Mouse (Mus musculus): ENCODE measurements at regions not wholly inside any gene's neighbourhood (a gene's known extent, or its start where the extent isn't known, plus 50 kb on each side); places are given as distances from the start of the nearest gene placed in this dataset.

DNA sequence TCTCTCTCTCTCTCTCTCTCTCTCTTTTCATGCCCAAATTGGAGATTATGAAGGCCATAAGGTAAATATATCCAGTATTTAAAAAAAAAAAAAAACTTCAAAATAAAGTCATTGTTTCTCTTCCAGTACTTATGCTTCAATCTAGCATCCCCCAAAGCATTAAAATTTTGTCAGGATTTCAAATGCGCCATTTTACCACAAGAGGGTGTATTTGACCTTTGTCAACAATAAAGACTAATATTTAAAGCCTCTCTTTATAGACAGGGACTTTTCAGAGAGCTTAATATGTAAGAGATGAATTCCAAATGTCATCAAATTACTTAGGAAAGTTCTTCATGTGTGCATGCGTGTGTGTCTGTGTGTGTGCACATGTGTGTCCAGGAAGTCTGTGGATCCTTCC is 87.2 kb downstream of the Pmp22 start:
- TF ChIP-seq EP300 (IDR thresholded peaks at IDR 0.05) = no peak
- no peak for TF ChIP-seq CTCF (IDR thresholded peaks at IDR 0.05)
